Mouse (Mus musculus) cerebellum, adult 11-12 months (tissue): ENCODE measurements at regions not wholly inside any gene's neighbourhood (a gene's known extent, or its start where the extent isn't known, plus 50 kb on each side); places are given as distances from the start of the nearest gene placed in this dataset.
"Not testable (repeated sequence)": the region's sequence is repeated elsewhere in the genome, so short reads cannot be mapped to it uniquely, and the experiment has no call there.

Experiments
- DNase-seq: peaks from one replicate; pipeline ENCODE4 v3.0.0; 2022

GRCm38 (mm10) chr6:140816359-140816758, 87.3 kb downstream of the Gm11077 start:
- no peak for DNase-seq

GRCm38 (mm10) chr6:140816831-140817230, 87.7 kb downstream of the Gm11077 start:
- DNase-seq: no peak

GRCm38 (mm10) chr6:140819451-140819878, 90.4 kb downstream of the Gm11077 start:
- no peak for DNase-seq

- no peak for DNase-seq
These were observed 97.4 kb downstream of the Gm11077 start for GRCm38 (mm10) chr6:140826522-140826921.

- no peak for DNase-seq
These were observed 98.6 kb downstream of the Gm11077 start for GRCm38 (mm10) chr6:140827651-140828050.

GRCm38 (mm10) chr6:140843292-140843991, 114.4 kb downstream of the Gm11077 start:
- no peak for DNase-seq

- DNase-seq: no peak
These were observed 118.1 kb downstream of the Gm11077 start for GRCm38 (mm10) chr6:140847165-140847564.

GRCm38 (mm10) chr6:140852420-140852819, 123.3 kb downstream of the Gm11077 start:
- DNase-seq: no peak

- peak; percentile 18 for DNase-seq
These were observed 124.4 kb downstream of the Gm11077 start for GRCm38 (mm10) chr6:140853508-140853907.

- DNase-seq: no peak
These were observed 125.6 kb downstream of the Gm11077 start for GRCm38 (mm10) chr6:140854691-140855090.

GRCm38 (mm10) chr6:140856468-140857117, 127.5 kb downstream of the Gm11077 start:
- peak; percentile 18 for DNase-seq

GRCm38 (mm10) chr6:140857118-140857746, 128.1 kb downstream of the Gm11077 start:
- DNase-seq: peak; percentile 51

- not testable (repeated sequence) for DNase-seq
These were observed 140.4 kb downstream of the Gm11077 start for GRCm38 (mm10) chr6:140869523-140869922.

- DNase-seq: no peak
These were observed 145.7 kb downstream of the Gm11077 start for GRCm38 (mm10) chr6:140874831-140875230.

- no peak for DNase-seq
These were observed 154.6 kb downstream of the Gm11077 start for GRCm38 (mm10) chr6:140883651-140884050.

GRCm38 (mm10) chr6:140888610-140889009, 159.5 kb downstream of the Gm11077 start:
- no peak for DNase-seq

- DNase-seq: no peak
These were observed 161.0 kb downstream of the Gm11077 start for GRCm38 (mm10) chr6:140890060-140890459.

GRCm38 (mm10) chr6:140890591-140890990, 161.5 kb downstream of the Gm11077 start:
- DNase-seq: no peak

GRCm38 (mm10) chr6:140894467-140894866, 165.4 kb downstream of the Gm11077 start:
- DNase-seq: peak; percentile 30

- peak; percentile 10 for DNase-seq
These were observed 166.4 kb downstream of the Gm11077 start for GRCm38 (mm10) chr6:140895441-140895840.

- no peak for DNase-seq
These were observed 168.0 kb downstream of the Gm11077 start for GRCm38 (mm10) chr6:140897111-140897510.

- DNase-seq: peak; percentile 18
These were observed 195.4 kb downstream of the Gm11077 start for GRCm38 (mm10) chr6:140924319-140924981.

- no peak for DNase-seq
These were observed 198.5 kb downstream of the Gm11077 start for GRCm38 (mm10) chr6:140927616-140928015.
